Mouse (Mus musculus): ENCODE results near the gene Ahctf1.

Gene Ahctf1

DNA sequence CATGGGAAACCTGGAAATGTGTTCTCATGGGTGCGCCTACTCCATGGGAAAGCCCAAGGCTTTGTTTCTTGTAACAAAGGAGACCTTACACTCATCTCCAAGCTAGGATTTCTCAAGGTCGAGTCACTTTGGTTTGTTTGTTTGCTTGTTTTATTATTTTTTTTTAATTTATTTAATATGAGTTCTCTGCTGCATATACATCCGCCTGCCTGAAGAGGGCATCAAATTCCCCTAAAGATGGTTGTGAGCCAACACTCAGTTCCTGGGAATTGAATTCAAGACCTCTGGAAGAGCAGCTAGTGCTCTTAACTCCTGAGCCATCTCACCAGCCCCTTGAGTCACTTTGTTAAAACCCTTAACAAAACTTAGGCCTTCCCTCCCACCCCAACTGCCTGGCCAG is 90.1 kb downstream of the Ahctf1 start:
- DNase-seq = no peak

DNA sequence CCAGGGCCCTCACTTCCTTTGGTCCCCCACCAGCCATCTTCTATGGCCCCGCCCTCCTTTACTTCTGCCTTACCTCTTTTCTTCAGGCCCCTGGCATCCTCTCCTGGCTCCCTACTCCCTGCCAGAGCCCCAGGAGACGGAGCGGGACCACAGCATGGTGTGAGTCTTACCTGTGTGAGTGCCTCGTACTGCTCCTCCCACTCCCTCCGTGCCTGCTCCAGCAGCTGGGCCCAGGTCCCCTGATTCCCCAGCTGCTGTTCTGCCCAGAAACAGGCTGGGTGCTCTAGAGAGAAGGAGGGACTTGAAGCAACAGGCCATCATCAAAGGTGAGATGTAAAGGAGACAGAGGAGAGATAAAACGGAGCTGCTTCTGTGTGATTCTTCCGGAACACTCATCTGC is 90.8 kb downstream of the Ahctf1 start:
- no peak for DNase-seq

DNA sequence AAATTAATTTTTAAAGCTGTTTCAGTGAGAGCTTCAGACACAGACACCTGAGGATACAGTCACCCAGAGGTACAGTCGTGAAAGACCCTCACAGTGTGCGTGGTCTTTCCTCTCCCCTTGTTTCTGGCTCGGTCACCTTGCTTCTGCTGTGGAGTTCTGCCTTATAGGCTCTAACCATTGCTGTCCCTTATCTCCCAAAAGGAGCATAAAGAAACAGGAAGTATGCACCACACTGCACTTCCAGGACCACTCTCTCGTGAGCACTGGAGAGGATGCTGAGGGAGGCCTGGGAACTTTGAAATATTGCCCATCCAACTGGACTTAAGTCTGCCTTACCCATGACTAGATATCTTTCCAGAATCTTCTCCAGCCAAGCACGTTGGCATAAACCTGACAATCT is 92.7 kb downstream of the Ahctf1 start:
- no peak for DNase-seq

DNA sequence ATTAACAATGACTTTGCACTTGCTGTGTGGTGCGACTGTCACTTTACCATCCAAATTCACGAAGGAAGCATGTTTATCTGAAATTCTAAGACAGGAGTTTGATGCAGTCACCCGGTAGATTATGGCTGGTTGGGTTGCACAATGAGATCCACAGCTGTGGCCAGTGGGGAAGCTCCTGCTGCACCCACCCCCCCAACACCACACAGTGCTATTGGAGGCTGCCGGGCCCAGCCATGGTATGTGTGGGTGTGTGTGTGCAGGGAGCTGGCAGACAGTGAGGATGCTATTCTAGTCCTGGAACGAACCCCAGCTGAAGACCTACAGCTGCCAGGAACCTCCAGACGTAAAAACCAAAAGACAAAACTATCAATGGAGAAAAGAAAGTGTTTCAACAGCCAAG is 94.1 kb downstream of the Ahctf1 start:
- no peak for DNase-seq

DNA sequence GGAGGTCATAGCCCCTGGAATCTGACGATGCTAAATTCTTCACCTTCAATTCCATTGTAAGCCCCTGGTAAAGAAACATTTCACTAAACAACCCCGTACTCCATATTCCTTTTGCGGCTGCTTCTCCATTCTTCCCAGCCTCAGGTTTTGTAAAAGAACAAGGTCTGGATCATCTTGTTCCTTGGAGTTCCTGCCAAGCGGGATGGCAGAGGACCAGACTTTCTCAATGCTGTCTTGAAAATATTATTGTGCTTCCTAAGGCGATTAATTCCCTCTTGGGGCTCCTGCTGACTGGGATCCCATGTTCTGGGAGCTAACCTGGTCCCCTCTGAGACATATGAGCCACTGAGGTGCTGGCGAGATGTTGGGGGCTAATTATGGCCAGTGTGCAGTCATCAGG is 98.3 kb downstream of the Ahctf1 start:
- no peak for DNase-seq

DNA sequence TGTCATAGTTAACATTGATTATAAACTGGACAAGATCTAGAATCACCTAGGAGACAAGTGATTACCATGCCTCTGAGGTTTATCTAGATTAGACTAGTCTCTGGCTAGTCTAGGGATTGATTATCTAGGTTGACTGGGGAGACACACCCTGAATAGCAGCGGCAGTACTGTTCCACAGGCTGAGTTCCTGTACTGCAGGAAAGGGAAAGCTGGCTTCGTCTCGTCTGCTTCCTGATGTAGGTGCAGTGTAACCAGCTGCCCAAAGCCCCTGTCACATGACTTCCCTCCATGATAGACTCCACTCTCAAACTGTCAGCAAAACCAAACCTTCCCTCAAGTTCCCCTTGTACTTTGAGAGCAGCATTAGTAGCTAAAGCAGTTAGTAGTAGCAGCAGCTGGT is 99.3 kb downstream of the Ahctf1 start:
- DNase-seq = no peak
